Mouse (Mus musculus) MEL (cell line): ENCODE data around the gene Abcc4. TPM values are rescaled to one million over a fixed set of nuclear protein-coding genes. Genes with fewer than 3 reads are reported as not detected.

Source experiments
- DNase-seq: peaks from one replicate; pipeline ENCODE4 v3.0.0; 2011; ENCODE audit warnings: low read depth, low spot score
- H3K27ac ChIP-seq: 2 replicates; pipeline ENCODE4 v1.5.1; 2012; ENCODE audit warnings: low read depth, mild to moderate bottlenecking, control low read depth, low read length, moderate library complexity; ENCODE audit not compliant: control insufficient read depth
- H3K27me3 ChIP-seq, 2 experiments: fragments of 150-350 bp in 1 of 2; sonication (generic) in 1 of 2; 2 replicates each; pipeline ENCODE4 v1.6.1; 2012; ENCODE audit warnings: low read length in 2 of 2, mild to moderate bottlenecking in 2 of 2, improper control_type of control experiment in 1 of 2, moderate library complexity in 1 of 2; ENCODE audit not compliant: insufficient read depth in 2 of 2, control insufficient read depth in 1 of 2
- H3K36me3 ChIP-seq, 2 experiments: 2 replicates each; pipeline ENCODE4 v1.6.1; 2012 to 2014; ENCODE audit warnings: low read length in 2 of 2, improper control_type of control experiment in 1 of 2, inconsistent platforms in 1 of 2, mild to moderate bottlenecking in 1 of 2; ENCODE audit not compliant: insufficient read depth in 2 of 2, control insufficient read depth in 1 of 2
- H3K4me1 ChIP-seq, 2 experiments: fragments of 150-350 bp in 1 of 2; sonication (generic) in 1 of 2; 2 replicates each; pipeline ENCODE4 v1.6.1; 2012; ENCODE audit warnings: low read length in 2 of 2, improper control_type of control experiment in 1 of 2, mild to moderate bottlenecking in 1 of 2; ENCODE audit not compliant: insufficient read depth in 2 of 2, control insufficient read depth in 1 of 2
- H3K4me3 ChIP-seq, 2 experiments: fragments of 150-350 bp in 1 of 2; sonication (generic) in 1 of 2; 2 replicates each; pipeline ENCODE4 v1.5.1; 2012; ENCODE audit warnings: low read depth in 2 of 2, low read length in 2 of 2, mild to moderate bottlenecking in 2 of 2, moderate library complexity in 2 of 2, control low read depth in 1 of 2, improper control_type of control experiment in 1 of 2; ENCODE audit not compliant: control insufficient read depth in 1 of 2, insufficient read depth in 1 of 2
- H3K79me2 ChIP-seq: 2 replicates; pipeline ENCODE4 v1.6.1; 2012; ENCODE audit warnings: mild to moderate bottlenecking, low read length, moderate library complexity; ENCODE audit not compliant: control insufficient read depth, poor library complexity, insufficient read depth
- H3K9ac ChIP-seq: 2 replicates; pipeline ENCODE4 v1.6.1; 2012; ENCODE audit warnings: low read depth, mild to moderate bottlenecking, control low read depth, low read length, moderate library complexity; ENCODE audit not compliant: control insufficient read depth, poor library complexity, severe bottlenecking
- H3K9me3 ChIP-seq: fragments of 150-350 bp; sonication (generic); replicated peaks from 2 replicates; pipeline ENCODE4 v1.6.1; 2012; ENCODE audit warnings: mild to moderate bottlenecking, low read length, improper control_type of control experiment, moderate library complexity; ENCODE audit not compliant: insufficient read depth
- BHLHE40 ChIP-seq: IDR thresholded peaks from 2 replicates; pipeline ENCODE4 v1.6.1; 2012; ENCODE audit warnings: low read depth, mild to moderate bottlenecking, inconsistent platforms, low read length, improper control_type of control experiment, borderline replicate concordance
- CHD1 ChIP-seq: IDR thresholded peaks from 2 replicates; pipeline ENCODE4 v1.6.1; 2012; ENCODE audit warnings: low read depth, mild to moderate bottlenecking, inconsistent platforms, low read length, improper control_type of control experiment
- CHD2 ChIP-seq: IDR thresholded peaks from 2 replicates; pipeline ENCODE4 v1.6.1; 2011; ENCODE audit warnings: low read length, improper control_type of control experiment
- CTCF ChIP-seq, 3 experiments: IDR thresholded peaks in 2 of 3; conservative IDR thresholded peaks in 1 of 3; 2 replicates each; pipeline ENCODE4 v1.5.1; 2011 to 2012; ENCODE audit warnings: low read length in 3 of 3, low read depth in 2 of 3, mild to moderate bottlenecking in 2 of 3, improper control_type of control experiment in 1 of 3, inconsistent platforms in 1 of 3, mixed read lengths in 1 of 3, moderate library complexity in 1 of 3; ENCODE audit not compliant: control insufficient read depth in 1 of 3, insufficient read depth in 1 of 3, poor library complexity in 1 of 3, severe bottlenecking in 1 of 3
- E2F4 ChIP-seq: IDR thresholded peaks from 2 replicates; pipeline ENCODE4 v1.6.1; 2011; ENCODE audit warnings: low read depth, low read length, improper control_type of control experiment, borderline replicate concordance
- ELF1 ChIP-seq: IDR thresholded peaks from 2 replicates; pipeline ENCODE4 v1.6.1; 2014; ENCODE audit warnings: low read depth, mild to moderate bottlenecking, inconsistent platforms, low read length, improper control_type of control experiment, moderate library complexity
- ETS1 ChIP-seq: IDR thresholded peaks from 2 replicates; pipeline ENCODE4 v1.6.1; 2012; ENCODE audit warnings: low read depth, mild to moderate bottlenecking, inconsistent platforms, low read length, improper control_type of control experiment, moderate library complexity
- GABPA ChIP-seq: IDR thresholded peaks from 2 replicates; pipeline ENCODE4 v1.6.1; 2012; ENCODE audit warnings: low read depth, mild to moderate bottlenecking, inconsistent platforms, low read length, improper control_type of control experiment, moderate library complexity
- JUND ChIP-seq: IDR thresholded peaks from 2 replicates; pipeline ENCODE4 v1.6.1; 2011; ENCODE audit warnings: low read depth, mild to moderate bottlenecking, improper control_type of control experiment, low read length
- KAT2A ChIP-seq: conservative IDR thresholded peaks from 2 replicates; pipeline ENCODE4 v1.6.1; 2012; ENCODE audit warnings: low read depth, low read length, improper control_type of control experiment, inconsistent platforms
- MAFK ChIP-seq: IDR thresholded peaks from 2 replicates; pipeline ENCODE4 v1.6.1; 2011; ENCODE audit warnings: low read depth, mild to moderate bottlenecking, low read length, improper control_type of control experiment, borderline replicate concordance
- MAZ ChIP-seq: IDR thresholded peaks from 2 replicates; pipeline ENCODE4 v1.6.1; 2012; ENCODE audit warnings: low read depth, mild to moderate bottlenecking, inconsistent platforms, low read length, improper control_type of control experiment
- MEF2A ChIP-seq: IDR thresholded peaks from 2 replicates; pipeline ENCODE4 v1.6.1; 2014; ENCODE audit warnings: low read depth, mild to moderate bottlenecking, inconsistent platforms, low read length, improper control_type of control experiment; ENCODE audit not compliant: poor library complexity, insufficient replicate concordance, severe bottlenecking; ENCODE audit errors: extremely low read depth
- MYB ChIP-seq: IDR thresholded peaks from 2 replicates; pipeline ENCODE4 v1.6.1; 2011; ENCODE audit warnings: mild to moderate bottlenecking, low read depth, low read length, improper control_type of control experiment
- MYC ChIP-seq: IDR thresholded peaks from 2 replicates; pipeline ENCODE4 v1.6.1; 2011; ENCODE audit warnings: low read depth, mild to moderate bottlenecking, low read length, improper control_type of control experiment, moderate library complexity
- NELFE ChIP-seq: IDR thresholded peaks from 2 replicates; pipeline ENCODE4 v1.6.1; 2011; ENCODE audit warnings: low read depth, low read length, improper control_type of control experiment
- POLR2A ChIP-seq, 2 experiments: IDR thresholded peaks; 2 replicates each; pipeline ENCODE4 v1.6.1; 2011 to 2012; ENCODE audit warnings: low read length in 2 of 2, mild to moderate bottlenecking in 2 of 2, control low read depth in 1 of 2, improper control_type of control experiment in 1 of 2, low read depth in 1 of 2, moderate library complexity in 1 of 2; ENCODE audit not compliant: control insufficient read depth in 1 of 2, insufficient read depth in 1 of 2, poor library complexity in 1 of 2
- POLR2AphosphoS5 ChIP-seq: IDR thresholded peaks from 2 replicates; pipeline ENCODE4 v1.6.1; 2012; ENCODE audit warnings: low read depth, borderline replicate concordance, mild to moderate bottlenecking, inconsistent platforms, low read length, moderate library complexity, mixed read lengths
- RCOR1 ChIP-seq: IDR thresholded peaks from 2 replicates; pipeline ENCODE4 v1.6.1; 2012; ENCODE audit warnings: low read depth, mild to moderate bottlenecking, inconsistent platforms, low read length, improper control_type of control experiment
- SIN3A ChIP-seq: IDR thresholded peaks from 2 replicates; pipeline ENCODE4 v1.6.1; 2012; ENCODE audit warnings: low read length, improper control_type of control experiment, inconsistent platforms
- TAL1 ChIP-seq: IDR thresholded peaks from 2 replicates; pipeline ENCODE4 v1.6.1; 2012; ENCODE audit warnings: mild to moderate bottlenecking, inconsistent platforms, low read length, moderate library complexity, mixed read lengths
- TCF12 ChIP-seq: IDR thresholded peaks from 2 replicates; pipeline ENCODE4 v1.6.1; 2014; ENCODE audit warnings: low read depth, mild to moderate bottlenecking, inconsistent platforms, low read length, improper control_type of control experiment, moderate library complexity
- USF2 ChIP-seq, 2 experiments: IDR thresholded peaks; 2 replicates each; pipeline ENCODE4 v1.6.1; 2011 to 2012; ENCODE audit warnings: improper control_type of control experiment in 2 of 2, low read length in 2 of 2, borderline replicate concordance in 1 of 2, inconsistent platforms in 1 of 2, low read depth in 1 of 2, mild to moderate bottlenecking in 1 of 2; ENCODE audit not compliant: insufficient read depth in 1 of 2
- ZNF384 ChIP-seq: IDR thresholded peaks from 2 replicates; pipeline ENCODE4 v1.6.1; 2012; ENCODE audit warnings: low read depth, mild to moderate bottlenecking, inconsistent platforms, low read length, improper control_type of control experiment
- polyA plus RNA-seq, 2 experiments: library from polyadenylated mRNA; stranded (reverse) in 1 of 2; unstranded in 1 of 2; fragments of >175 nt in 1 of 2; fragments of >200 nt in 1 of 2; gene quantifications; 2 replicates each; pipeline versions ENCODE4 v1.2.1 to v1.2.4; 2012; ENCODE audit warnings: low replicate concordance in 2 of 2, low read depth in 1 of 2; ENCODE audit not compliant: insufficient read length in 2 of 2, insufficient read depth in 1 of 2, missing spikeins in 1 of 2
- total RNA-seq: library from RNA; depleted of rRNA; stranded (reverse); fragments of 300-350 nt; gene quantifications from 2 replicates; pipeline ENCODE4 v1.2.3, GENCODE M21; 2012

Gene Abcc4
- total and polyA plus RNA-seq, 3 experiments: 7.1 to 8.4 TPM; not detected in 1

- H3K27ac ChIP-seq: no peak overlapping the region
- H3K36me3 ChIP-seq: no peaks in the 10 kb centered on the region
- DNase-seq: peak; percentile 5
These were observed 253.4 kb downstream of the Abcc4 start for GRCm38 (mm10) chr14:118452572-118452971.

GRCm38 (mm10) chr14:118440155-118440554 is 265.9 kb downstream of the Abcc4 start:
- no peak for TF ChIP-seq MAFK
- TF ChIP-seq NELFE: no peak
- no peak for TF ChIP-seq CTCF (IDR thresholded peaks at IDR 0.05 in 2 of 3, conservative IDR thresholded peaks at IDR 0.05 in 1 of 3; ENCODE audit: control insufficient read depth in 1 of 3, insufficient read depth in 1 of 3, low read depth in 2 of 3, low read length in 3 of 3, poor library complexity in 1 of 3, severe bottlenecking in 1 of 3)
- TF ChIP-seq JUND: no peak
- TF ChIP-seq ELF1: no peak
- TF ChIP-seq ZNF384: no peak
- TF ChIP-seq E2F4: no peak
- no peak for TF ChIP-seq KAT2A
- Histone ChIP-seq H3K27me3 (no peaks in the 10 kb centered on the region), H3K9me3 (no peaks in the 10 kb centered on the region)

More at GRCm38 (mm10) chr14:118452572-118452971, 253.4 kb downstream of the Abcc4 start:
- Histone ChIP-seq H3K27me3 (no peaks in the 10 kb centered on the region), H3K9me3 (no peaks in the 10 kb centered on the region), H3K4me1 (no peaks in the 10 kb centered on the region), H3K79me2 (no peaks in the 10 kb centered on the region), H3K9ac (no peak overlapping the region), H3K4me3 (no peak overlapping the region)
- no peak for TF ChIP-seq CHD2
- no peak for TF ChIP-seq TAL1
- no peak for TF ChIP-seq MYC
- no peak for TF ChIP-seq USF2 (IDR thresholded peaks at IDR 0.05; ENCODE audit: borderline replicate concordance in 1 of 2, insufficient read depth in 1 of 2, low read depth in 1 of 2, low read length in 2 of 2)
- TF ChIP-seq GABPA: no peak
- TF ChIP-seq MEF2A: no peak
- no peak for TF ChIP-seq ETS1
- TF ChIP-seq BHLHE40: no peak
- no peak for TF ChIP-seq MYB
- no peak for TF ChIP-seq NELFE
- TF ChIP-seq TCF12: no peak
- TF ChIP-seq POLR2AphosphoS5: no peak
- TF ChIP-seq CHD1: no peak
- no peak for TF ChIP-seq MAZ
- no peak for TF ChIP-seq POLR2A (IDR thresholded peaks at IDR 0.05; ENCODE audit: control insufficient read depth in 1 of 2, insufficient read depth in 1 of 2, low read depth in 1 of 2, low read length in 2 of 2, poor library complexity in 1 of 2)
- no peak for TF ChIP-seq SIN3A
- no peak for TF ChIP-seq RCOR1

More at GRCm38 (mm10) chr14:118440155-118440554, 265.9 kb downstream of the Abcc4 start:
- Histone ChIP-seq H3K9ac (no peak overlapping the region), H3K79me2 (no peaks in the 10 kb centered on the region), H3K36me3 (no peaks in the 10 kb centered on the region), H3K4me3 (no peak overlapping the region), H3K27ac (no peak overlapping the region), H3K4me1 (no peaks in the 10 kb centered on the region)
- no peak for DNase-seq
